ENCODE assay signal across 20 mouse cellular contexts in the genomic region with DNA sequence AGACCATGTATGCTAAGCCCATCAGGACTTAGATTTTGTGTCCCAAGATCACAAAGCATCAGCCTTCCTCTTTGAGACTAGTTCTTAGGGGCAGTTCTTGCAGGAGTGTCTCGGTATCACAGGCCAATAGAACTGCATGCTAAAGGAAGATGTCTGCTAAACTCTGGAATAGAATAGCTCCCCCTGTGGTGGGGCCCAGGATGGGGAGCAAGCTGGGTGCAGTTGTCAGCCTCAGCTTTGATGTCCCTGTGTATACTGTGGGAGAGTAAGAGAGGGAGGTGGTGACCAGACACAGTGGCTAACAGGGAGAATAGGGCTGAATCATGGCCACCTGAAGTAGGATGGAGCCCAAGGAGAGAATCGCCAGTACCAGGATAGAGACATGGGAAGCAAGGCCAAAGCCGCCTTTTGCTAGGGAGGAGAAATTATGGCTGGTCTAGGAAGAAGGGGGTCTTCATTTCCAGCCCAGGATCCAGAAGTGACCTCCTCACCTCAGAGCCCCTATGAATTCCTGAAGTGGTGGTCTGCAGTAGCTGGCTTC. TPM values are rescaled to one million over a fixed set of nuclear protein-coding genes. Genes with fewer than 3 reads are reported as not detected.
A peak's percentile ranks its signal among the peaks of the same experiment; 100 is the strongest.
DNase-seq lines count a peak whose midpoint lies in the region; ATAC-seq and TF ChIP-seq lines count a peak whose summit lies in the region.
"Had no signal": no experiment of that assay in that cellular context is flagged by ENCODE, and none has a peak within 500 bp of the region (broad histone marks: within the 10 kb centered on the region; RNA-seq: fewer than 3 reads in every experiment).

No protein-coding gene starts in this region.

- DNase-seq in forebrain, postnatal 0 days = no peak
- peak; percentile 2 to 5 for DNase-seq in layer of hippocampus, postnatal 25 days (ENCODE audit: extremely low spot score in 1 of 2, low spot score in 1 of 2)
- no peak for DNase-seq in layer of hippocampus, adult 9-11 months
- peak; percentile 17 for DNase-seq in thymus, postnatal 0 days (ENCODE audit: low spot score)
- no peak for DNase-seq in thymus, postnatal 14 days
- DNase-seq in c-Kit-positive CD71-positive TER-119-positive erythroid progenitor cells, embryonic 14.5 days (ENCODE audit: low spot score) = no peak
- DNase-seq: adrenal gland, adult 8-10 months; kidney, adult 18-20 months; kidney, postnatal 36 days; lung, adult 2 months; right cerebral cortex, postnatal 4 days; thymus, postnatal 25 days had no signal

- no peak overlapping the region for H3K27ac ChIP-seq in forebrain, postnatal 0 days (ENCODE audit: low read depth, low read length)
- no peak overlapping the region for H3K27ac ChIP-seq in forebrain, embryonic 13.5 days
- H3K27ac ChIP-seq: heart, embryonic 15.5 days; hindbrain, embryonic 12.5 days; limb, embryonic 13.5 days had no signal

- H3K9me3 ChIP-seq in forebrain, postnatal 0 days (ENCODE audit: low read length) = no peaks in the 10 kb centered on the region
- no peaks in the 10 kb centered on the region for H3K9me3 ChIP-seq in forebrain, embryonic 13.5 days (replicated peaks)
- H3K9me3 ChIP-seq: heart, embryonic 15.5 days; hindbrain, embryonic 12.5 days; limb, embryonic 13.5 days had no signal

- no peaks in the 10 kb centered on the region for H3K4me1 ChIP-seq in forebrain, postnatal 0 days (ENCODE audit: insufficient read depth)
- H3K4me1 ChIP-seq in forebrain, embryonic 13.5 days = peaks cover 64% of the 10 kb centered on the region
- H3K4me1 ChIP-seq: limb, embryonic 13.5 days had no signal

- TF ChIP-seq CTCF in forebrain, postnatal 0 days (IDR thresholded peaks at IDR 0.05; ENCODE audit: low read depth) = 0 out of 2 replicates have a peak, but pooled peaks have one; percentile 15

- no peaks in the 10 kb centered on the region for H3K36me3 ChIP-seq in forebrain, postnatal 0 days (ENCODE audit: insufficient read depth)
- no peaks in the 10 kb centered on the region for H3K36me3 ChIP-seq in forebrain, embryonic 13.5 days (ENCODE audit: poor library complexity, severe bottlenecking)
- H3K36me3 ChIP-seq: heart, embryonic 15.5 days; hindbrain, embryonic 12.5 days; limb, embryonic 13.5 days had no signal

- H3K27me3 ChIP-seq in forebrain, postnatal 0 days (ENCODE audit: insufficient read depth, low read length) = no peaks in the 10 kb centered on the region
- H3K27me3 ChIP-seq in forebrain, embryonic 13.5 days = no peaks in the 10 kb centered on the region
- H3K27me3 ChIP-seq: heart, embryonic 15.5 days; hindbrain, embryonic 12.5 days; limb, embryonic 13.5 days had no signal

- H3K4me3 ChIP-seq in forebrain, postnatal 0 days (ENCODE audit: low read depth, low read length) = no peak overlapping the region
- no peak overlapping the region for H3K4me3 ChIP-seq in forebrain, embryonic 13.5 days
- H3K4me3 ChIP-seq: heart, embryonic 15.5 days; hindbrain, embryonic 12.5 days; limb, embryonic 13.5 days had no signal

- no peak overlapping the region for H3K9ac ChIP-seq in forebrain, postnatal 0 days
- H3K9ac ChIP-seq in forebrain, embryonic 13.5 days = no peak overlapping the region
- H3K9ac ChIP-seq: heart, embryonic 15.5 days; hindbrain, embryonic 12.5 days; limb, embryonic 13.5 days had no signal

- no peak for ATAC-seq in forebrain, postnatal 0 days
- no peak for ATAC-seq in forebrain, embryonic 13.5 days

- no peak overlapping the region for H3K4me2 ChIP-seq in forebrain, postnatal 0 days (ENCODE audit: low read depth)
- no peak overlapping the region for H3K4me2 ChIP-seq in forebrain, embryonic 13.5 days
- H3K4me2 ChIP-seq: heart, embryonic 15.5 days; hindbrain, embryonic 12.5 days; limb, embryonic 13.5 days had no signal

- WGBS in forebrain, postnatal 0 days = 85% methylated on average over 3 of the region's 3 CpGs
- WGBS in forebrain, embryonic 13.5 days = 82% methylated on average over 3 of the region's 3 CpGs

RNA-seq across cellular contexts. Expression of a gene that starts 10.4 kb away (rescaled TPM):
- 0.33 TPM in 1 of 2 replicates, not detected in the other for total RNA-seq in forebrain, postnatal 0 days (2014; rRNA removed)
- 0.29 and 0.40 TPM in 2 replicates for polyA plus RNA-seq in forebrain, postnatal 0 days (2015; fragmentation: Nextera tagmentation; extraction: Ambion mirVana)
- 1.2 and 1.7 TPM in 2 replicates for polyA plus RNA-seq in forebrain, embryonic 13.5 days (2015; fragmentation: Nextera tagmentation; extraction: Ambion mirVana)
- 1 to 10 TPM; 1.9 to 3.4 TPM for total RNA-seq in layer of hippocampus, postnatal 25 days (2021)
- 0.98 and 1.7 TPM in 2 replicates for polyA plus RNA-seq in thymus, postnatal 0 days (2015; fragmentation: Nextera tagmentation; extraction: Ambion mirVana)

RNA-seq across cellular contexts. Expression of a gene that starts 31.5 kb away (rescaled TPM):
- not detected in 2 replicates for total RNA-seq in forebrain, postnatal 0 days (2014; rRNA removed)
- polyA plus RNA-seq in forebrain, postnatal 0 days (2015; fragmentation: Nextera tagmentation; extraction: Ambion mirVana) = 0.13 and 0.16 TPM in 2 replicates
- 0.14 TPM in 1 of 2 replicates, not detected in the other for polyA plus RNA-seq in forebrain, embryonic 13.5 days (2015; fragmentation: Nextera tagmentation; extraction: Ambion mirVana)
- total RNA-seq in layer of hippocampus, postnatal 25 days (2021) = not detected
- not detected in 2 replicates for polyA plus RNA-seq in thymus, postnatal 0 days (2015; fragmentation: Nextera tagmentation; extraction: Ambion mirVana)
- total RNA-seq: adrenal gland, adult 8-10 months had no signal
- polyA plus RNA-seq: brain, embryonic 14.5 days; cerebellum, adult 2 months; heart, embryonic 15.5 days; hindbrain, embryonic 12.5 days; limb, embryonic 13.5 days; neural tube, embryonic 14.5 days; stomach, embryonic 14.5 days had no signal

RNA-seq across cellular contexts. Expression of a gene that starts 40.6 kb away (rescaled TPM):
- 27.2 and 35.1 TPM in 2 replicates for total RNA-seq in forebrain, postnatal 0 days (2014; rRNA removed)
- 25.0 and 36.7 TPM in 2 replicates for polyA plus RNA-seq in forebrain, postnatal 0 days (2015; fragmentation: Nextera tagmentation; extraction: Ambion mirVana)
- 77.9 and 84.3 TPM in 2 replicates for polyA plus RNA-seq in forebrain, embryonic 13.5 days (2015; fragmentation: Nextera tagmentation; extraction: Ambion mirVana)
- 100 to 1,000 TPM in 1 of 2 experiments, 10 to 100 TPM in 1; 87.9 to 144 TPM for total RNA-seq in layer of hippocampus, postnatal 25 days (2021)
- 54.7 and 74.6 TPM in 2 replicates for polyA plus RNA-seq in thymus, postnatal 0 days (2015; fragmentation: Nextera tagmentation; extraction: Ambion mirVana)

RNA-seq across cellular contexts. Expression of a gene that starts 40.9 kb away (rescaled TPM):
- 56.0 and 71.7 TPM in 2 replicates for total RNA-seq in forebrain, postnatal 0 days (2014; rRNA removed)
- 61.8 and 82.8 TPM in 2 replicates for polyA plus RNA-seq in forebrain, postnatal 0 days (2015; fragmentation: Nextera tagmentation; extraction: Ambion mirVana)
- polyA plus RNA-seq in forebrain, embryonic 13.5 days (2015; fragmentation: Nextera tagmentation; extraction: Ambion mirVana) = 126 and 135 TPM in 2 replicates
- 100 to 1,000 TPM; 148 to 163 TPM for total RNA-seq in layer of hippocampus, postnatal 25 days (2021)
- polyA plus RNA-seq in thymus, postnatal 0 days (2015; fragmentation: Nextera tagmentation; extraction: Ambion mirVana) = 76.0 and 83.6 TPM in 2 replicates

Comparison
In these comparisons a context has a peak if more than half of its experiments do, and no peak if none do; other contexts are left out.
1. DNase-seq: peak in layer of hippocampus, postnatal 25 days (2 of 2) and thymus, postnatal 0 days (single experiment); none in forebrain, postnatal 0 days (single experiment), layer of hippocampus, adult 9-11 months (single experiment), thymus, postnatal 14 days (single experiment) and c-Kit-positive CD71-positive TER-119-positive erythroid progenitor cells, embryonic 14.5 days (single experiment).